Mouse (Mus musculus) lung, adult 2 months (tissue): Measurements from ENCODE around the gene Arid1b.

Experiments
- CTCF ChIP-seq: fragments of 200-500 bp; IDR thresholded peaks from 2 replicates; pipeline ENCODE4 v1.5.1; 2011; ENCODE audit warnings: mild to moderate bottlenecking, low read length, control low read depth; ENCODE audit not compliant: insufficient read depth
- POLR2A ChIP-seq: fragments of 200-500 bp; IDR thresholded peaks from 2 replicates; pipeline ENCODE4 v1.6.1; 2011; ENCODE audit warnings: low read depth, mild to moderate bottlenecking, control low read depth, low read length, borderline replicate concordance; ENCODE audit errors: extremely low read depth

GRCm38 (mm10) chr17:5132296-5132986 lies 138.3 kb downstream of the Arid1b start:
- TF ChIP-seq POLR2A (no peak), CTCF (no peak)
